Mouse (Mus musculus) E14TG2a.4 (cell line): ENCODE results near the gene Gm20388.

ENCODE experiments used
- H3K27me3 ChIP-seq: 2 replicates; pipeline ENCODE4 v1.6.1; 2014; ENCODE audit warnings: low read length, control low read depth; ENCODE audit not compliant: insufficient read depth
- H3K36me3 ChIP-seq: 2 replicates; pipeline ENCODE4 v1.6.1; 2014; ENCODE audit warnings: low read length, control low read depth; ENCODE audit not compliant: insufficient read depth
- H3K4me1 ChIP-seq: replicated peaks from 2 replicates; pipeline ENCODE4 v1.6.1; 2014; ENCODE audit warnings: low read depth, low read length, control low read depth
- H3K4me3 ChIP-seq: replicated peaks from 2 replicates; pipeline ENCODE4 v1.5.1; 2014; ENCODE audit warnings: mild to moderate bottlenecking, low read length
- H3K9me3 ChIP-seq: 2 replicates; pipeline ENCODE4 v1.6.1; 2014; ENCODE audit warnings: low read length, control low read depth
- CTCF ChIP-seq: conservative IDR thresholded peaks from 2 replicates; pipeline ENCODE4 v1.5.1; 2014; ENCODE audit warnings: low read length
- NANOG ChIP-seq: IDR thresholded peaks from 2 replicates; pipeline ENCODE4 v1.6.1; 2014; ENCODE audit warnings: borderline replicate concordance, low read length, mixed read lengths
- POU5F1 ChIP-seq: IDR thresholded peaks from 2 replicates; pipeline ENCODE4 v1.6.1; 2014; ENCODE audit warnings: low read length, borderline replicate concordance

Gm20388 gene

GRCm38 (mm10) chr8:122544138-122544537, 2633.5 kb downstream of the Gm20388 start:
- no peaks in the 10 kb centered on the region for H3K27me3 ChIP-seq
- H3K36me3 ChIP-seq = peaks cover 65% of the 10 kb centered on the region

GRCm38 (mm10) chr8:122546066-122546755, 2635.6 kb downstream of the Gm20388 start:
- H3K9me3 ChIP-seq = no peaks in the 10 kb centered on the region
- peaks cover 55% of the 10 kb centered on the region for H3K36me3 ChIP-seq
- peak overlapping the region; percentile 37 for H3K4me3 ChIP-seq
- TF ChIP-seq NANOG = no peak
- TF ChIP-seq POU5F1 = no peak
- no peak for TF ChIP-seq CTCF
- peaks cover 91% of the 10 kb centered on the region for H3K4me1 ChIP-seq
- peaks cover 3% of the 10 kb centered on the region; the same call in 1 of the 2 replicates for H3K27me3 ChIP-seq

More at GRCm38 (mm10) chr8:122544138-122544537, 2633.5 kb downstream of the Gm20388 start:
- Histone ChIP-seq H3K4me1 (peaks cover 86% of the 10 kb centered on the region), H3K4me3 (no peak overlapping the region), H3K9me3 (no peaks in the 10 kb centered on the region)
- no peak for TF ChIP-seq NANOG
- no peak for TF ChIP-seq POU5F1
- TF ChIP-seq CTCF = no peak

GRCm38 (mm10) chr8:122546811-122547453, 2636.3 kb downstream of the Gm20388 start:
- Histone ChIP-seq H3K27me3 (peaks cover 3% of the 10 kb centered on the region; the same call in 1 of the 2 replicates), H3K4me1 (peaks cover 87% of the 10 kb centered on the region), H3K36me3 (peaks cover 54% of the 10 kb centered on the region), H3K9me3 (no peaks in the 10 kb centered on the region), H3K4me3 (peak overlapping the region; percentile 37)
- TF ChIP-seq NANOG (no peak), POU5F1 (no peak), CTCF (no peak)

- H3K4me3 ChIP-seq = peak overlapping the region; percentile 37
- TF ChIP-seq CTCF (no peak), POU5F1 (no peak), NANOG (no peak)
Observed at GRCm38 (mm10) chr8:122547815-122548214, 2637.2 kb downstream of the Gm20388 start.

GRCm38 (mm10) chr8:122548331-122548730, 2637.7 kb downstream of the Gm20388 start:
- Histone ChIP-seq H3K27me3 (peaks cover 3% of the 10 kb centered on the region; the same call in 1 of the 2 replicates), H3K9me3 (no peaks in the 10 kb centered on the region), H3K36me3 (peaks cover 42% of the 10 kb centered on the region), H3K4me1 (peaks cover 83% of the 10 kb centered on the region), H3K4me3 (peak overlapping the region; percentile 37; the same call in 1 of the 2 replicates)
- no peak for TF ChIP-seq POU5F1
- no peak for TF ChIP-seq NANOG
- TF ChIP-seq CTCF = no peak

More at GRCm38 (mm10) chr8:122547815-122548214, 2637.2 kb downstream of the Gm20388 start:
- H3K9me3 ChIP-seq = no peaks in the 10 kb centered on the region
- peaks cover 47% of the 10 kb centered on the region for H3K36me3 ChIP-seq
- H3K4me1 ChIP-seq = peaks cover 84% of the 10 kb centered on the region
- peaks cover 3% of the 10 kb centered on the region; the same call in 1 of the 2 replicates for H3K27me3 ChIP-seq

GRCm38 (mm10) chr8:122548891-122549439, 2638.3 kb downstream of the Gm20388 start:
- Histone ChIP-seq H3K9me3 (no peaks in the 10 kb centered on the region), H3K27me3 (peaks cover 3% of the 10 kb centered on the region; the same call in 1 of the 2 replicates), H3K36me3 (peaks cover 36% of the 10 kb centered on the region), H3K4me1 (peaks cover 83% of the 10 kb centered on the region), H3K4me3 (0 out of 2 replicates have a peak overlapping the region, but pooled peaks have one; percentile 26)
- no peak for TF ChIP-seq NANOG
- TF ChIP-seq CTCF = no peak
- TF ChIP-seq POU5F1 = no peak

GRCm38 (mm10) chr8:122550234-122550994, 2639.8 kb downstream of the Gm20388 start:
- TF ChIP-seq CTCF (no peak), POU5F1 (no peak), NANOG (no peak)
- peak overlapping the region; percentile 88 for H3K4me3 ChIP-seq
- peaks cover 27% of the 10 kb centered on the region for H3K36me3 ChIP-seq
- H3K27me3 ChIP-seq = peaks cover 3% of the 10 kb centered on the region; the same call in 1 of the 2 replicates
- no peaks in the 10 kb centered on the region for H3K9me3 ChIP-seq
- H3K4me1 ChIP-seq = peaks cover 76% of the 10 kb centered on the region

- Histone ChIP-seq H3K4me3 (peak overlapping the region; percentile 88), H3K36me3 (peaks cover 27% of the 10 kb centered on the region), H3K9me3 (no peaks in the 10 kb centered on the region), H3K4me1 (peaks cover 76% of the 10 kb centered on the region), H3K27me3 (peaks cover 3% of the 10 kb centered on the region; the same call in 1 of the 2 replicates)
- TF ChIP-seq NANOG (no peak), POU5F1 (no peak), CTCF (no peak)
Observed at GRCm38 (mm10) chr8:122550995-122551264, 2640.3 kb downstream of the Gm20388 start.
